Mouse (Mus musculus) kidney, postnatal 0 days (tissue): ENCODE data around the gene Otud1. TPM values are rescaled to one million over a fixed set of nuclear protein-coding genes. Genes with fewer than 3 reads are reported as not detected.

Source experiments
- ATAC-seq: fragments of 200-750 bp; cut with Nextera tagmentation; replicated peaks from 2 replicates; pipeline ENCODE4 v1.8.0; 2017; ENCODE audit warnings: low read depth, moderate number of reproducible peaks, moderate TSS enrichment, moderate library complexity; ENCODE audit not compliant: low FRiP score
- DNase-seq: peaks from one replicate; pipeline ENCODE4 v3.0.0-alpha.2; 2016; ENCODE audit warnings: low spot score
- H3K27ac ChIP-seq: fragments of 300-500 bp; sonication (generic); 2 replicates; pipeline ENCODE4 v1.5.1; 2014; ENCODE audit warnings: mild to moderate bottlenecking
- H3K27me3 ChIP-seq: fragments of 300-500 bp; sonication (generic); 2 replicates; pipeline ENCODE4 v1.6.1; 2014; ENCODE audit warnings: low read length, mixed read lengths; ENCODE audit not compliant: insufficient read depth
- H3K36me3 ChIP-seq: fragments of 300-500 bp; sonication (generic); 2 replicates; pipeline ENCODE4 v1.6.1; 2014; ENCODE audit warnings: low read length, mixed read lengths; ENCODE audit not compliant: insufficient read depth
- H3K4me1 ChIP-seq: fragments of 300-500 bp; sonication (generic); replicated peaks from 2 replicates; pipeline ENCODE4 v1.6.1; 2014; ENCODE audit warnings: antibody characterized with exemption, low read length, mixed read lengths; ENCODE audit not compliant: insufficient read depth
- H3K4me2 ChIP-seq: fragments of 300-500 bp; sonication (generic); 2 replicates; pipeline ENCODE4 v1.6.1; 2014; ENCODE audit warnings: mild to moderate bottlenecking, low read length, moderate library complexity, mixed read lengths
- H3K4me3 ChIP-seq: fragments of 300-500 bp; sonication (generic); replicated peaks from 2 replicates; pipeline ENCODE4 v1.5.1; 2014; ENCODE audit warnings: low read depth, low read length
- H3K9ac ChIP-seq: fragments of 300-500 bp; sonication (generic); 2 replicates; pipeline ENCODE4 v1.6.1; 2014; ENCODE audit warnings: low read depth, low read length
- H3K9me3 ChIP-seq: fragments of 300-500 bp; sonication (generic); replicated peaks from 2 replicates; pipeline ENCODE4 v1.6.1; 2016; ENCODE audit warnings: low read length, inconsistent platforms, mixed read lengths
- CTCF ChIP-seq: IDR thresholded peaks from 2 replicates; pipeline ENCODE4 v1.5.1; 2016; ENCODE audit warnings: antibody characterized with exemption, low read depth, mild to moderate bottlenecking, moderate library complexity
- WGBS: fragments of 180-500 bp; shearing (Covaris S2); extraction: QIAGEN DNeasy Blood & Tissue Kit; methylation state at CpG from one replicate; pipeline ENCODE4 v1.1.7; 2014; 5-methylcytosine and 5-hydroxymethylcytosine counted together
- polyA plus RNA-seq: library from polyadenylated mRNA; unstranded; fragments of >200 nt; fragmentation: Nextera tagmentation; extraction: Ambion mirVana; gene quantifications from 2 replicates; pipeline ENCODE4 v1.2.1, GENCODE M21; 2015

Otud1 gene
- polyA plus RNA-seq: 2.7 and 3.8 TPM in 2 replicates

GRCm38 (mm10) chr2:19657158-19657874 lies at the start of gene Otud1:
TSS of gene Otud1 (plus strand) at chr2:19657752.
- peak; percentile 97 for ATAC-seq
- H3K36me3 ChIP-seq: no peaks in the 10 kb centered on the region
- H3K9ac ChIP-seq: peak within 1 kb of the TSS; percentile 85
- H3K27me3 ChIP-seq: no peaks in the 10 kb centered on the region
- peak within 1 kb of the TSS; percentile 79 for H3K4me3 ChIP-seq
- peak within 1 kb of the TSS; percentile 89 for H3K4me2 ChIP-seq
- peak; percentile 97 for DNase-seq
- WGBS: under 1% methylated on average over 62 of the region's 62 CpGs
- TF ChIP-seq CTCF: peak; percentile 37; the same call in 1 of the 2 replicates
- H3K9me3 ChIP-seq: no peaks in the 10 kb centered on the region
- H3K27ac ChIP-seq: peak within 1 kb of the TSS; percentile 93
- H3K4me1 ChIP-seq: no peaks in the 10 kb centered on the region

- Histone ChIP-seq H3K4me3 (no peak overlapping the region), H3K4me2 (no peak overlapping the region), H3K27me3 (no peaks in the 10 kb centered on the region), H3K9ac (no peak overlapping the region), H3K27ac (no peak overlapping the region), H3K36me3 (no peaks in the 10 kb centered on the region), H3K9me3 (no peaks in the 10 kb centered on the region), H3K4me1 (no peaks in the 10 kb centered on the region)
- WGBS: 77% methylated on average over 1 of the region's 1 CpGs
- no peak for ATAC-seq
- DNase-seq: no peak
- TF ChIP-seq CTCF: no peak
Observed at GRCm38 (mm10) chr2:19607852-19608251, 49.7 kb upstream of the Otud1 start.

GRCm38 (mm10) chr2:19608410-19609073 lies 49.0 kb upstream of the Otud1 start:
- TF ChIP-seq CTCF: no peak
- H3K4me2 ChIP-seq: no peak overlapping the region
- 87% methylated on average over 3 of the region's 3 CpGs for WGBS

GRCm38 (mm10) chr2:19622041-19622440 lies 35.5 kb upstream of the Otud1 start:
- ATAC-seq: no peak
- Histone ChIP-seq H3K9ac (no peak overlapping the region), H3K4me3 (no peak overlapping the region), H3K9me3 (no peaks in the 10 kb centered on the region), H3K4me1 (no peaks in the 10 kb centered on the region), H3K27ac (no peak overlapping the region), H3K36me3 (no peaks in the 10 kb centered on the region), H3K27me3 (no peaks in the 10 kb centered on the region), H3K4me2 (no peak overlapping the region)
- no peak for DNase-seq
- TF ChIP-seq CTCF: no peak
- WGBS: 100% methylated on average over 1 of the region's 1 CpGs

More at GRCm38 (mm10) chr2:19608410-19609073, 49.0 kb upstream of the Otud1 start:
- no peak for DNase-seq
- H3K27me3 ChIP-seq: no peaks in the 10 kb centered on the region
- H3K27ac ChIP-seq: no peak overlapping the region
- H3K36me3 ChIP-seq: no peaks in the 10 kb centered on the region
- H3K9ac ChIP-seq: no peak overlapping the region
- no peaks in the 10 kb centered on the region for H3K4me1 ChIP-seq
- ATAC-seq: no peak
- no peak overlapping the region for H3K4me3 ChIP-seq
- no peaks in the 10 kb centered on the region for H3K9me3 ChIP-seq

GRCm38 (mm10) chr2:19627044-19627443 lies 30.5 kb upstream of the Otud1 start:
- Histone ChIP-seq H3K9ac (no peak overlapping the region), H3K9me3 (no peaks in the 10 kb centered on the region), H3K4me3 (no peak overlapping the region), H3K27ac (no peak overlapping the region), H3K4me1 (no peaks in the 10 kb centered on the region), H3K4me2 (no peak overlapping the region), H3K36me3 (no peaks in the 10 kb centered on the region), H3K27me3 (no peaks in the 10 kb centered on the region)
- 73% methylated on average over 6 of the region's 6 CpGs for WGBS
- ATAC-seq (no peak), DNase-seq (no peak)
- no peak for TF ChIP-seq CTCF

GRCm38 (mm10) chr2:19627920-19628608 lies 29.5 kb upstream of the Otud1 start:
- no peak for DNase-seq
- H3K9ac ChIP-seq: no peak overlapping the region
- ATAC-seq: no peak
- no peaks in the 10 kb centered on the region for H3K9me3 ChIP-seq
- TF ChIP-seq CTCF: no peak
- no peak overlapping the region for H3K4me2 ChIP-seq
- H3K4me1 ChIP-seq: no peaks in the 10 kb centered on the region
- no peak overlapping the region for H3K4me3 ChIP-seq
- H3K27ac ChIP-seq: no peak overlapping the region
- no peaks in the 10 kb centered on the region for H3K27me3 ChIP-seq
- no peaks in the 10 kb centered on the region for H3K36me3 ChIP-seq
- 84% methylated on average over 4 of the region's 4 CpGs for WGBS
